Mouse (Mus musculus) T-helper 2 cell (primary cell): ENCODE results near the gene Ndufc2.

ENCODE experiments used
- in situ Hi-C: fragments of 300-600 bp; cut with MboI, MseI; formaldehyde crosslinking; loops from one replicate; pipeline ENCODE4 v1.15.1; 2025; ENCODE audit warnings: high pct_unique_total_duplicates

Gene Ndufc2

GRCm38 (mm10) chr7:97386806-97387370, 12.9 kb upstream of the Ndufc2 start:
- in situ Hi-C loops: no loop called here

- in situ Hi-C loops: no loop called here
Measured at GRCm38 (mm10) chr7:97387561-97388147, 12.1 kb upstream of the Ndufc2 start.

DNA sequence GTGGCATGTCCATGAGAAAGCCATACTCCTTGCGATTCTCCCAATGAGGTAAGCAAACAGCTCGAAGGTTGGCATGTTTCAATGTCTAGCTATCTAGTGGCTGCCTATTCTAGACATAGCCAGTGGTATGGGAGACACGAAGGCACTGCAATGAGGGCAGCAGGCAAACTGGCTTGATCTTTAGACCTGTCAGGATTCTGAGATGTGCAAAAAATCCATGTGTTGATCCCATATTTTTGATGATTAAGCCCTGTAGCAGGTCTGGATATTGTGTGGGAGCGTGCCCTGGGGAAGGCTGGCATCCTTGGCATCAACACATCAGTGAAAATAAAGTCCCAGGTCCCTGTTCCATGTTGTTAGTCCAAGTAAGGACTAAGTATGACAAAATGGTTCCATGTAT, 11.3 kb upstream of the Ndufc2 start:
- in situ Hi-C loops: no loop called here

GRCm38 (mm10) chr7:97391293-97392078, 8.3 kb upstream of the Ndufc2 start:
- in situ Hi-C loops: no loop called here

- in situ Hi-C loops: no loop called here
Measured at GRCm38 (mm10) chr7:97392079-97392445, 7.7 kb upstream of the Ndufc2 start.

DNA sequence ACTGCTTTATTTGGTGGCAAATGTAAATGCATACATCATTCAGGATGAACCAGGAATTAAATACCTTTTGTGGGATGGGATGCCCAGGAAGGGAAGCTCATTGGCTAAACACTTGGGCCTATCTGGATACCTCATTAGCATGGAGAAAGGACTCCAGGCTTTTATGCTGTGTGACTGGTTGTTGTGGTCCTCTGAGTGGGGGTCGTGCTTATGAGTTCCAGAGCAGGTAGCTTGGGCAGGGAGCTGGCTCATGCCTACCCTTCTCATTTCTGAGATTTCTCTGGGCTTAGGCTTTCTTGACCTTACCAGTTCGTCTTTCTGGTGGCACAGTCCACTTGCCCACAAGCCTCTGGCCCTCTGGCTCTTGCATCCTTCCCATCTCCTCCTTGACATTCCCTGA, 5.4 kb upstream of the Ndufc2 start:
- in situ Hi-C loops: no loop called here

GRCm38 (mm10) chr7:97398943-97399342, 860 bp upstream of the Ndufc2 start:
- in situ Hi-C loops: no loop called here

- in situ Hi-C loops: no loop called here
Measured at GRCm38 (mm10) chr7:97407145-97407544, 7.3 kb downstream of the Ndufc2 start.

GRCm38 (mm10) chr7:97411106-97411505, 11.3 kb downstream of the Ndufc2 start:
- in situ Hi-C loops: no loop called here

GRCm38 (mm10) chr7:97411575-97411974, 11.8 kb downstream of the Ndufc2 start:
- in situ Hi-C loops: no loop called here

- in situ Hi-C loops: no loop called here
Measured at GRCm38 (mm10) chr7:97413981-97414380, 14.2 kb downstream of the Ndufc2 start.

DNA sequence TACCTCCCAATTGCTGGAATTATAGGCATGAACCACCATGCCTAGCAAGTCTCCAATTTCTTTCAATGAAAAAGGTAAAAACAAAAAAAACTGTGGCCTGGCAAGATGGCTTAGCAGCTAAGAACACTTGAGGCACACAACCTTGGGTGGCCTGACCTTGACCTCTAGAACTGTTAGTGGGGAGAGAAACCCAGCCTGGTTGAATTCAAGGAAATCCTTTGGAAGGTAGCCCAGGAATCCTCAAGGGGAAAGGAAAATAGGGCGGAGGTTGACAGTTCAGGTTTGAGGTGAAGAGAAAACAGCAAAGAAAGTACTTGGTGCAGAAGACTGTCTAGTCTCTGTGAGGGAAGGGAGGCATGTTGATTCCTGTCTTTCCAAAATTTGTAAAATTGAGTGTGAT, 14.6 kb downstream of the Ndufc2 start:
- in situ Hi-C loops: no loop called here

GRCm38 (mm10) chr7:97414915-97415687, 15.3 kb downstream of the Ndufc2 start:
- in situ Hi-C loops: no loop called here

DNA sequence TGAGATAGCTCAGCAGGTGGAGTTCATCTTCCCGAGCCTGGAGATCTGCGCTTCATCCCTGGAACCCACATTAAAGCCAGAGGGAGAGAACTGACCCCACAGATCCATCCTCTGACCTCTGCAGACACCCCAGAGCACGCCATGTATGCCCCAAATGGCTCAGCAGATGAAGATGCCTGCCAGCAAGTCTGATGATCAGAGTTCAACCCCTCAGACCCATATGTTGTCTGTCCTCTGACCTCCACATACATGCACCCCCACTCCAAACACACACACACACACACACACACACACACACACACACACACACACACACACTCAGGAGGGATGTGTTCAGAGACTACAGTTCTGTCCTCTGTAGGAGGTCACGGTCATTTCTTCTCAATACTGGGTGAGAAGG, 16.7 kb downstream of the Ndufc2 start:
- in situ Hi-C loops: no loop called here

DNA sequence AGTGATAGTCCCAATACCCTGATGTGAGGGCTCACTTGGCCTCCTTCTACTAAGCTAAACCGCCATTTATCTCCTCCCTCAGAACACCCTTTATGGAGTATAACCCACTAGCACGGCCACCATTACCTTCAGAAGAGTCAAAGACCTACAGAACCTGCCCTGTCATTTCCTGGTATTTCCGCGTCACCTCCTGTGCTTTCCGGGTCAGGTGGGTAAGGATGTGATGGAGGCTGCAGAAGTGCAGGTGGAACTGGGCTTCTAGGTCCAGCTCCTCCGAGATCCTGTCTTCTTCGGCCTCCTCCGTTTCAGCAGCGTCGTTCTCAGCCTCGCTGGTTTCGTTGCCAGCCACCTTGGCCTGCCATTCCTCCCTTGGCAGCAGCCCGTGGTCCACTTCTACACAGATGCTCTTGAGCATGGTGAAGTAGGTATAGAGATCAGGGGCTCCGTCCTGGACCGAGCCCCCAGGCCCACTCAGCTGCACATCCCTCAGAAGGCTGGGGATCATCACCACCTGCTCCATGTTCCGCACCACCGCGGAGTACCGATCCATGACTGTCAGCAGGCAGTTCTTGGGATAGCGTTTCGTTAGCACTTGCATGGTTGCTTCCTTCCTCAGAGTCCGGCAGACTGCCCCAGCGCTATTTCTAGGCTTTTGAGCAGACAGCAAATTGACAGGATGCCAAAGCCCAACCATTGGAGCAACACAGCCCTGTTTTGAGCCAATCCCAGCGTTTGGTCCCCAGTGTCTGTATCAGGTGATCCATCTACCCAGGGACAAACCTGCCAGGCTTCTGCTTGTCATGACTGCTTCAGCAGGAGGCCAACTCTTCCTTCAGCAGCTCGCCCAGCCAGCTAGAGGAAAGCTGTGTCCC, 17.3 kb downstream of the Ndufc2 start, which contains the start of gene Thrsp:
Gene Thrsp (minus strand): TSS at position 825 of the 872 bp plus-strand sequence.
- in situ Hi-C loops: no loop called here

GRCm38 (mm10) chr7:97418717-97419116, 18.9 kb downstream of the Ndufc2 start:
- in situ Hi-C loops: no loop called here

GRCm38 (mm10) chr7:97419163-97419562, 19.4 kb downstream of the Ndufc2 start:
- in situ Hi-C loops: no loop called here

DNA sequence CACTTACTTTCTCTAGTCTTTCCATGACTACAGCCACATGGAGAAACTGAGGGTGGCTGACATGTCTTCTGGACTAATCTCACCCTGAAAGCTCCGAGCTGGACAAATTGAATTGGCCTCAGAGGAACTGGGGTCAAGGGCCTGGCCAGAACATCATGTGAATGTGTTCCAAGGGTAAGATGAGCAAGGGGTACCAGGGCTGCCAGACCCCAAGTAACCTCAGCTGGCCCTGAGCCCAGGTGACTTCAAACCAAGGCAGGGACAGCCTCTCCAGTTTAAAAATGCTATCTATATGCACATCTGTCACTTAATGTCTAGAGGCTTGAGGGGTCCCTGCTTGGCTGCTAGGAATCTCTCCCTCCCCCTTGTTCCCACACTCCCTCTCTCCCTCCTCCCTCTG, 20.6 kb downstream of the Ndufc2 start:
- in situ Hi-C loops: loop anchor here (5.0 kb wide), 1 partner anchor 262 kb away; no protein-coding TSS in a partner anchor

DNA sequence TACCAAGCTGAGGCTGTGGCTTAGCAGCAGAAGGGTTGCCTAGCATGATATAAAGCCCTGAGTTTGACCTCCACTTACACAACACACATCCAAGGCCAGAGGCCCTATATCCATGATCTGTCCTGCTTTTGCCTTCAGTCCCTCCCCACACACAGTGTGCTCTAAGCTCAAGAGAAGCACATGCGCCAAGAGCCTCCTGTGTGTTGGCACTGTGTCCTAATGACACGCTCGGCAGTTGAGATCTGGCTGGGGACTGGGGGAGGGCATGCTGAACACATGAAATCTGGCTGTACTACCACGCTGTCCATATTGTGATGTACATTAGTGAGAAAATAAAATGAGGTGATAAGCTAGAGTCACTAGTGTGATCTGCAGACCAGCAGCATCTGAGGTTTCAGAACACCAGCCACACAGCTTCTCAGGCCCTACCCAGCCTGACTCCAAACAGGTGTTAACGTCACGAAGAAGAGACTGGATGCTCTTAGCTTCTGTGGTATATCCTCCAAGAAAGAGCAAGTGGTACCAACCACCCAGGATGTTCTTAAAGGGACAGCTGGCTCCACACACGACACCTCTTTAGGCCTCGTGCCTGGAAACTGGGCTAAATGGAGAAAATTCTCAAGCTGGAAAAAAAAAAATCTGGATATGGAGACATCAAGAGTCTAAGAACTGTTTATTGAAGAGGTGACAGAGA, 21.3 kb downstream of the Ndufc2 start:
- in situ Hi-C loops: loop anchor here (5.0 kb wide), 1 partner anchor 261 kb away; no protein-coding TSS in a partner anchor

DNA sequence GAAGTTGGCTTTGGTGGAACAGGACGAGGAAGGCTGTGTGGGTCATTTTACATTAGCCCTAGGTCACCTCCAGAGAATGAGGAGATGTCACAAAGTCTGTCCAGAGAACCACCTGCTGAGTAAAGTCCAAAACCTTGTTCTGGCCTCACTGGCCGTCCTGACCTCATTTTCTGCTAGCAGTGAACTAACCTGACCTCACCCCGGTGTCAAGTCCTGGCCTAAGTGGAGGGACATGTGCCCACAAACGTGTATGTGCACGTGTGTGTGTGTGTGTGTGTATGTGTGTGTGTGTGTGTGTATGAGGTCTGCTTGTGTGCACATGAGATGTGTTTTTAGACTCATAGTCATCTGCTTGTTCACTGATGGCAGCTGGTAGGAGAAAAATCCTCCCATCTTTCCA, 24.0 kb downstream of the Ndufc2 start:
- in situ Hi-C loops: loop anchor here (5.0 kb wide), 1 partner anchor 259 kb away; no protein-coding TSS in a partner anchor
